Mouse (Mus musculus): ENCODE measurements around the gene 4930452B06Rik. TPM values are rescaled to one million over a fixed set of nuclear protein-coding genes. Genes with fewer than 3 reads are reported as not detected.
"Not testable (repeated sequence)": the region's sequence is repeated elsewhere in the genome, so short reads cannot be mapped to it uniquely, and the experiment has no call there.

The 4930452B06Rik gene
- 1 to 10 TPM; 8.5 to 9.7 TPM for total RNA-seq (2021)

GRCm38 (mm10) chr14:8665636-8666411 is at the start of gene 4930452B06Rik:
Gene 4930452B06Rik (minus strand): TSS chr14:8666240.
- intact Hi-C loops (cut with DNase I), result no loop called here
- peak; percentile 84 to 85 for DNase-seq (ENCODE audit: low spot score in 2 of 2)

GRCm38 (mm10) chr14:8712674-8713073 is 46.6 kb upstream of the 4930452B06Rik start:
- intact Hi-C loops (cut with DNase I), result no loop called here
- no peak for DNase-seq (ENCODE audit: low spot score in 2 of 2)

DNA sequence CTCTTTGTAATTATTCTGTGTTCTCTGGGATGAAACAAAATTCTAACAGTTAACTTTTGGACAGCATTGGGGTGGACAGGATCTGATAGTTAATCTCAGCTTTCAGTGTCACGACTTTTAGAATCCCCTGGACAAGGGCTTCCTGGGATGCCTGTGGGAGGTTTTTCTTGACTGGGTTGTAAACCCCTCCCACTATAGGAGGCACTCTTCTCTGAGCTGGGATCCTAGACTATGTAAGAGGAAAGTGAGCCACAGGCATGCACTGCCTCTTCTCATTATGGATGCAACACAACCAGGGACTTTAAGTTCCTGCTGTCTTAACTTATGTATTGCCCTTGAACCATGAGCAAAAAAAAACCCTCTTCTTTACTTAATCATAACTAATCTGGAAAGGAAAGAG is 23.4 kb upstream of the 4930452B06Rik start:
- intact Hi-C loops (cut with DNase I), result no loop called here
- no peak for DNase-seq (ENCODE audit: low spot score in 2 of 2)

DNA sequence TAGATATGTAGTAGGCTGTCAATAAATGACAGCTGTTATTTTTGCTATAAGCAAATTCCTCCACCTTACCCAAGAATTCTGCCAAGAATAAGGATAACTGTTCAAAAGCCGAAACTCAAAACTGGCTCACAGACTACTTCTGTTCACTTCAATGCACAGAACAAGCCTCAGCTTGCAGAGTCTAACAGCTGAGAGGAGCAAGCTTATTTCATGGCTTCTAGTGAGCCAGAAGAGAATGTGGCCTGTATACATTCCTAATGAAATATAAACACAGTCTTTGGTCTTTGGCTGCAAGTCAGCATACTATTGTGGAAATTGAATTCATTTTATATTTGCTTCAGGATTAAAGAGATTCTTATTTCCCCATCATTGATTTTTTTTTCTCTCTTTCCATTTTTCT is 22.4 kb upstream of the 4930452B06Rik start:
- no peak for DNase-seq (ENCODE audit: low spot score in 2 of 2)
- intact Hi-C loops (cut with DNase I), result no loop called here

DNA sequence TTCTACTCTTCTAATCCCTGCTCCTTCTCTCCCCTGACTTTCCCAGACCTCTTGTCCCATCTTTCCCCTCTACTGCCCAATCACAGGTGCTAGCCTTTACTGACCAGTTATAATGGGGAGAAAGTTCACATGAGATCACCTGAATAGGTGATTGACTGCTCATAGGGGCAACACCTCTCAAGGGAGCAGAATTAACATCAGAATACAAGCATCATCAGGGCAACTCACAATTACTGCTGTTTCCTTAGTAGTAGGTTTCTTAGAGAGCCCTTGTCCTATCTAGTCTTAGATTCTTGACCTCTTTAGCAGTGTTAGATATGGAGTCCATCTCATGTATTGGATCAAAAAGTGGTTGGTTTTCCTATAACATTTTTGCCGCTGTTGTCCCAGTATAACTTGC is 20.1 kb upstream of the 4930452B06Rik start:
- no peak for DNase-seq (ENCODE audit: low spot score in 2 of 2)
- intact Hi-C loops (cut with DNase I), result no loop called here

- DNase-seq (ENCODE audit: low spot score in 2 of 2), result no peak
- intact Hi-C loops (cut with DNase I), result no loop called here
Measured at GRCm38 (mm10) chr14:8679896-8680295, 13.9 kb upstream of the 4930452B06Rik start.

GRCm38 (mm10) chr14:8660359-8660758 is 5.7 kb downstream of the 4930452B06Rik start:
- intact Hi-C loops (cut with DNase I), result no loop called here
- DNase-seq (ENCODE audit: low spot score in 2 of 2), result no peak

DNA sequence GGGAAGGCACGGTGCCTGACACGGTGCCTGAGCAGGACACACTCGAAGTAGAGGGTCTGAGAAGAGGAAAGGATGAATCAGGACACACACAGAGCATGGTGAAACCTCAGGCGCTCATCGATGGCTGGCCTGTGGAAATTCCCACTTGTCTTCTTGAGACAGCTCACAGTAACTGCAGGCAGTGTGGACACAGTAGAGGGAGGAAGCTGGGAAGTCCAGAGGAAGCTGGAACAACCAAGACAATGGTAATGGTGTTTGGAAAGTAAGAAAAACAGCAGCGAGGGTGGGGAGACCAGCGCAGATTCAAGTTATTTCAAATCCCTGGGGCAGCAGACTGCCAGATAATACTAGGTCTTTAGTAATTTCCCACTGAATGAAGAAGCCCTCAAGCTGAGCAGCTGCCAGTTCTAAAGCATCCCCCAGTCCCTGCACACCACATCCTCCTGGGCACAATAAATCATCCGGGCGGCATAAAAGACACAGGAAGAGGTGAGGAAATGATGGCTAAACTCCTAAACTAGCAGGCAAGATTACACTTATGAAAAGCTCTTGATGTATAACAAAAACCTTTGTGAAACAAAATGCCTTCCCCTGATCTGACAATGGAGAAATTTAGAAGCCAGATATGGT is 24.3 kb downstream of the 4930452B06Rik start:
- intact Hi-C loops (cut with DNase I), result no loop called here
- DNase-seq (ENCODE audit: low spot score in 2 of 2), result no peak

DNA sequence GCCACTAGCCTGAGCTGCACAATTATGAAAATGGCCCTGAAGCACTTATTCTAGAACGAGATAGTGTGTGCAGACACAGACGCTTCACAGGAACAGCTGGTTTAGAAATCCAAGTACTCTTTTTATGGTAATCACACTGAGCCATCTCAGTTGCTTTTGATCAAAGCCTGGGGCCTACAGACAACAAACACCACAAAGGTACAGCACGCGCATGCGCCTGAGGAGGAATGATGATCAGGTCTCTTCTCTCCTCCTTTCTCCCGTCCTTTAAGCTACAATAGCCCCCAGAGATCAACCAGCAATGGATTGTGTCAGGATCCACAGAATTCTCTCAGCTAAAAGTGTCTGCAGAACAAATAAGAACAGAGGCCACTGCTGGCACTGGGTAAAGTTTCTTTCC is 33.8 kb downstream of the 4930452B06Rik start:
- intact Hi-C loops (cut with DNase I), result no loop called here
- DNase-seq (ENCODE audit: low spot score in 2 of 2), result no peak

GRCm38 (mm10) chr14:8628406-8628805 is 37.6 kb downstream of the 4930452B06Rik start:
- intact Hi-C loops (cut with DNase I), result no loop called here
- DNase-seq (ENCODE audit: low spot score in 2 of 2), result no peak

DNA sequence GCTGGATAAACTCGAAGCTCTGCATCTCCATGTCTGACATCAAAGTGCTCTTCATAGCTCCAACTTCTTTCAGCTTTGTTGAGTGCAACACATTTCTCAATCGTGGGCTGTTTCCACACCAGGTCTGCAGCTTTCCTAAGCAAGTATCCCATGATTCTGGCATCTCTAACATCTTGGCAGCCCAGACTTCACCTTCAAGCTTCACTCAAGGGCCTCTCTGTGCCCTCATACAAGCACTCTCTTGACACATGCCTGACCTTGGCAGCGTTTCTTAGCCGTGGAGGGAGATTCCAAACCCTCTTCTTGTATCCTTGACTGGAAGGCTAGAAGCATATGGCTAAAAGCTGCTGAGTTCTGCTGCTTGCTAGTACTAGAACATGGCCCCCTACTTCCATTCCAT is 38.6 kb downstream of the 4930452B06Rik start:
- intact Hi-C loops (cut with DNase I), result no loop called here
- DNase-seq (ENCODE audit: low spot score in 2 of 2), result no peak

DNA sequence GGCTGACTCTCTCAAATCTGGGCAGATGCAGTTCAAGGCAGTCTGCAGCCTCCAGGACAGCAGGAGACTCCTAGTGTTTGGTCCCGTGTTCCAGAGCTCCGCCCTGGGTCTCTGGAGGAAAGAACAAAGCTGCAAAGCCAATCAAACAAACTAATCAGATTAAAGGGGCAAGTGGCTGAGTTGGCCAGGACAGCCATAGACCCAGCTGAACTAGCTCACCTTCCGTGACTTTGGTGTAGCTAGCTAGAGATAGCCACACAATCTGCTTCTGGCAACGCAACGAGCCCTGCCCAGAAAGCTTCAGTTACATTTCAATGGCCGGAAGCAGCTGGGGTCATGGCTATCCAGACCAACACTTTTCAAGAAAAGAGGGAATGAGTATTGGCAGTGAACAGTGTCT is 44.9 kb downstream of the 4930452B06Rik start:
- intact Hi-C loops (cut with DNase I), result no loop called here
- DNase-seq (ENCODE audit: low spot score in 2 of 2), result no peak

DNA sequence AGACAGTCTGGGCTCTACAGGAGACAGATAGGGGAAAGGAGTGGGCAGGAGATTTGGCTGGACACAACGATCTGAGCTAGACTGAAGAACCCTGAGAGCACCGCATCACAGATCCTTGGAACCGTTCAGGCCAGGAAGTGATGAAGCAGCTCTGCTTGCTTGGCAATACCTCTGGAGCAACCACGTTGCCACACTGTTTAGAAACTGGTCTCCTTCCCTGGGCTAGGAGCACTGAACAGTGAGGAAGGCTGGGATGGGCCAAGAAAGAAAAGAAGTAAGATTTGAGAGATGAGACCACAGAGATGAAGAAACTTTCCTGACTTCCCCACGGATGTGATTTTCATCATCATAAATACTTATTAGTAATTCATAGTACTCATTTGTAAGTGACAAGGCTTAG is 45.5 kb downstream of the 4930452B06Rik start:
- intact Hi-C loops (cut with DNase I), result no loop called here
- no peak for DNase-seq (ENCODE audit: low spot score in 2 of 2)

GRCm38 (mm10) chr14:8615636-8616035 is 50.4 kb downstream of the 4930452B06Rik start:
- intact Hi-C loops (cut with DNase I), result no loop called here
- peak in 1 of 2 experiments; percentile 9 for DNase-seq (ENCODE audit: low spot score in 2 of 2)

DNA sequence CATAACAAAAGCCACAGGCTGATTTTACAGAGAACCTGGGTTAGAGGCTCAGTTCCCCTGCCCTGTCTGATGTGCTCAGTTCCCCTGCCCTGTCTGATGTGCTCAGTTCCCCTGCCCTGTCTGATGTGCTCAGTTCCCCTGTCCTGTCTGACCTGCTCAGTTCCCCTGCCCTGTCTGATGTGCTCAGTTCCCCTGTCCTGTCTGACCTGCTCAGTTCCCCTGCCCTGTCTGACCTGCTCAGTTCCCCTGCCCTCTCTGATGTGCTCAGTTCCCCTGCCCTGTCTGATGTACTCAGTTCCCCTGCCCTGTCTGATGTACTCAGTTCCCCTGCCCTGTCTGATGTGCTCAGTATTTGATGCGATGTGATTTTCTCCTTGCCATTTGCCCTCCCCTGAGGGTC is 51.6 kb downstream of the 4930452B06Rik start:
- DNase-seq (ENCODE audit: low spot score in 2 of 2); intact Hi-C loops (cut with DNase I): not testable (repeated sequence)

DNA sequence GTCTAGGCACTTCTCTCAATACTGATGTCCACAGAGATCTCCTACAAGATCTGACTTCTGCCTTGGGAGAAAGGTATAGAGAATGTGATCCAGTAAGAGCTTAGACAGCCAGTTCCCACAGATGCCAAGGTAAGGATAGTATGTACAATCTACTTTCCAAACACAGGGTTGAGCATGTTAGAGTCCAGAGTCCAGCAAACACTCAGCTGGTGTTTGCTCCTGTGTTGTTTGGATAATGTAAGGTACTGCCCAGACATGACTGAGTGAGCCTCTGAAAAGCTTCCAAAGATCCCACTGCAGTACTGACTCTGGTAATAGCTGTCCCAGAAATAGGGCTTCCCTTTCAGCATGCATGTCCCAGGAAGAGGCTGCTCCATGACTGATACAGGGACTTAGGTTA is 54.0 kb downstream of the 4930452B06Rik start:
- intact Hi-C loops (cut with DNase I), result no loop called here
- no peak for DNase-seq (ENCODE audit: low spot score in 2 of 2)

DNA sequence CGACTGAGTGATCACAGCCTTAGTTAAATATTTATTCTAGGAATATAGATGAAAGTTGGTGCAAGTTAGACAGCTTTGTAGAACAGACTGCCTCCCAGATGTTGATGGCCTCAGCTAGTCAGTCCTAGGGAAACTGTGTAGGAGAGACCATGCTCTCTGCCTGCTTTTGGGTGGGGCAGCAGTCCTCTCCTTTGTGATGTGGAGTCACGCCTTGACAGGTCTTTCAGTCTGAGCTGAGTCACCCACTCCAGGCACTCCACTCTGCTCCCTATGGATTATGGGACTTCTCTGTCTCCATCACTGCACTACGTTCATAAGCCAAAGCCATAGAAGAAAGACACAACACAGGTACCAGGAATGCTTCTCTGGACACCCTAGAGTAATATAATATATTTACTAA is 55.9 kb downstream of the 4930452B06Rik start:
- intact Hi-C loops (cut with DNase I), result no loop called here
- no peak for DNase-seq (ENCODE audit: low spot score in 2 of 2)

GRCm38 (mm10) chr14:8608559-8609171 is 57.4 kb downstream of the 4930452B06Rik start:
- peak; percentile 65 to 74 for DNase-seq (ENCODE audit: low spot score in 2 of 2)
- intact Hi-C loops (cut with DNase I), result loop anchor here (5.0 kb wide), 2 partner anchors 209 to 784 kb away; no protein-coding TSS in a partner anchor

GRCm38 (mm10) chr14:8604898-8605297 is 61.1 kb downstream of the 4930452B06Rik start:
- intact Hi-C loops (cut with DNase I), result loop anchor here (5.0 kb wide), 2 partner anchors 212 to 787 kb away; no protein-coding TSS in a partner anchor
- DNase-seq (ENCODE audit: low spot score in 2 of 2), result no peak

DNA sequence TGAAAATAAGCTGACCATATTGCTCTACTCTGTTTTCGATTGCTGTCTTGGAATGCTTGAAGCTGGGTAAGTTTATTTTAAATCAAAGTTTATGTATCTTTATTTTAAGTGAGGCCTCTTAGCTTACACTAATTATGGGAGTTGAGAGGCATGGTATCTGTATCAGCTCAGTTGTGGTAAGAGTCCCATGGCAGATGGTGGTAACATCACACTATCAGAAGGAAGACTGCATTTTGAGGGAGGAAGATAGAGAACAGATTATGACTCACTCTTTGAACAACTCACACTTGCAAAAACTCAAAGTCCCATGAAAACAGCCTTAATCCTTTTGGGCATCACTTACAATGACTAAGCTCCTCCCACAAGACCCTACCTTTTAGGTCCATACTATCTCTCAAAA is 81.0 kb downstream of the 4930452B06Rik start:
- peak in 1 of 2 experiments; percentile 52 for DNase-seq (ENCODE audit: low spot score in 2 of 2)
- intact Hi-C loops (cut with DNase I), result no loop called here

- intact Hi-C loops (cut with DNase I), result not testable (repeated sequence)
Measured at GRCm38 (mm10) chr14:8551006-8551405, 115.0 kb downstream of the 4930452B06Rik start.

More at GRCm38 (mm10) chr14:8551006-8551405, 115.0 kb downstream of the 4930452B06Rik start:
- not testable (repeated sequence) for DNase-seq (ENCODE audit: low spot score in 2 of 2)
